Comparison of ENCODE assay signal across 8 mouse cellular contexts in the genomic region with DNA sequence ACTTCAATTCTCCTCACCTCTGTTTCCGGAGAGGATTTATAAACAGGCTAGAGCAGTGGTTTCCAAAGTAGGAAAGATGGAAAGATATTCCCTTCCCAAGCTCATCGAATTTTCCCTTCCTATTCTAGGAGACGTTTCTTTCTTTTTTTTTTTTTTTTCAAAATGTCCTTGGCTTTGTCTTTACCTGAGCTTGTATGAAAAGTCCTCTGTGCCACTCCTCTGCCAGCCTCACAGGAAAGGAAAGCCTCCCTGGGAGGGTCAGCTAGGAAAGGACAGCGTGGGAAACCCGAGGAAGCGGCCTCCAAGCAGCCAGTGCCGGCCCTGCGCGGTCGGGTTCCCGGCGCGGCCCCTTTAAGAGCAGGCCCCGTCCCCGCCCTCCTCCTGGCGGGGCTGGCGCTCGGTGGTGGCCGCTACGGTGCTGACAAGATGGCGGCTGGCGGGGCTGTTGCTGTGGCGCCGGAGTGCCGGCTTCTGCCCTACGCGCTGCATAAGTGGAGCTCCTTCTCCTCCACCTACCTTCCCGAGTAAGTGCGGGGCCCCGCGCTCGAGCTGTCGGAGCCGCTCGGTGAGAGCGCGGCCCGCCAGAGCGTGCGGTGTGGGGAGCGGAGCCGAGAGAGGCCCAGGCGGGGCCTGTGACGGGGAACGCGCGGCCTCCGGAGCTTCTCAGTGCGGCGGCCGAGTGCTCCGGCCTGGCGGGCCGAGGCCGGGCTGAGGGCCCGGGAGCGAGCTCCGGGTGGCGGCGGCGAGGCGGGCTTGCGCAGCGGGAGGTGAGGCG. TPM values are rescaled to one million over a fixed set of nuclear protein-coding genes. Genes with fewer than 3 reads are reported as not detected.
DNase-seq lines count a peak whose midpoint lies in the region; ATAC-seq and TF ChIP-seq lines count a peak whose summit lies in the region.

A gene (plus strand): TSS at position 305 of the 775 bp plus-strand sequence.

- DNase-seq in WW6 (ENCODE audit: low read depth, low spot score): peak; percentile 34
- DNase-seq in cerebellum, postnatal 4 days (ENCODE audit: low spot score in 2 of 2): peak; percentile 80 to 89
- peak; percentile 96 for DNase-seq in gastrocnemius, adult 2 months
- DNase-seq in hindbrain, postnatal 0 days (ENCODE audit: low spot score): peak; percentile 93
- peak; percentile 89 to 91 for DNase-seq in left cerebral cortex, adult 2 months (ENCODE audit: extremely low spot score in 1 of 2, low spot score in 2 of 2)
- peak; percentile 86 to 88 for DNase-seq in right cerebral cortex, adult 2 months (ENCODE audit: low spot score in 2 of 2)
- peak; percentile 89 for DNase-seq in urinary bladder, postnatal 14 days (ENCODE audit: low spot score)

- under 1% methylated on average over 62 of the region's 65 CpGs for WGBS in hindbrain, postnatal 0 days

- peak; percentile 98 for ATAC-seq in hindbrain, postnatal 0 days
- peak; percentile 94 for ATAC-seq in megakaryocyte, adult 5-6 weeks (ENCODE audit: poor library complexity, severe bottlenecking)

- no peaks in the 10 kb centered on the region for H3K9me3 ChIP-seq in hindbrain, postnatal 0 days (ENCODE audit: low read length)

- H3K9ac ChIP-seq in hindbrain, postnatal 0 days (replicated peaks; ENCODE audit: low read length): peak within 1 kb of the TSS; percentile 98

- no peaks in the 10 kb centered on the region for H3K36me3 ChIP-seq in hindbrain, postnatal 0 days (ENCODE audit: insufficient read depth, low read length)

- H3K27ac ChIP-seq in gastrocnemius, adult 2 months: peak within 1 kb of the TSS; percentile 99
- H3K27ac ChIP-seq in hindbrain, postnatal 0 days: peak within 1 kb of the TSS; percentile 96
- peak within 1 kb of the TSS; percentile 96 for H3K27ac ChIP-seq in left cerebral cortex, adult 2 months

- H3K4me1 ChIP-seq in hindbrain, postnatal 0 days (ENCODE audit: insufficient read depth, low read length): peaks cover 11% of the 10 kb centered on the region

- H3K4me2 ChIP-seq in hindbrain, postnatal 0 days (ENCODE audit: low read depth, low read length): peak within 1 kb of the TSS; percentile 84

- no peak for TF ChIP-seq CTCF in gastrocnemius, adult 2 months (IDR thresholded peaks at IDR 0.05)
- no peak for TF ChIP-seq CTCF in hindbrain, postnatal 0 days (IDR thresholded peaks at IDR 0.05; ENCODE audit: low read depth)
- no peak for TF ChIP-seq CTCF in left cerebral cortex, adult 2 months (IDR thresholded peaks at IDR 0.05)

- no peaks in the 10 kb centered on the region for H3K27me3 ChIP-seq in hindbrain, postnatal 0 days (ENCODE audit: insufficient read depth, low read length)

- intact Hi-C loops in gastrocnemius, adult 2 months (cut with DNase I): loop anchor here (5.0 kb wide), 2 partner anchors 76 to 181 kb away; no protein-coding TSS in a partner anchor
- intact Hi-C loops in left cerebral cortex, adult 2 months (cut with DNase I): loop anchor here (2.0 kb wide), 1 partner anchor 180 kb away; no protein-coding TSS in a partner anchor

- peak within 1 kb of the TSS; percentile 90 for H3K4me3 ChIP-seq in gastrocnemius, adult 2 months
- H3K4me3 ChIP-seq in hindbrain, postnatal 0 days (ENCODE audit: low read length): peak within 1 kb of the TSS; percentile 97
- peak within 1 kb of the TSS; percentile 94 for H3K4me3 ChIP-seq in left cerebral cortex, adult 2 months

RNA-seq across cellular contexts. Expression of the gene that starts here (rescaled TPM):
- 100 to 1,000 TPM; 151 to 170 TPM for total RNA-seq in gastrocnemius, adult 2 months (2021)
- total RNA-seq in hindbrain, postnatal 0 days (2014; rRNA removed): 48.7 and 53.4 TPM in 2 replicates
- 88.3 and 89.6 TPM in 2 replicates for polyA plus RNA-seq in hindbrain, postnatal 0 days (2015; fragmentation: Nextera tagmentation; extraction: Ambion mirVana)
- 100 to 1,000 TPM; 153 to 165 TPM for total RNA-seq in left cerebral cortex, adult 2 months (2021)
- total RNA-seq in megakaryocyte, adult 5-6 weeks (2015): 139 and 155 TPM in 2 replicates
- total RNA-seq in megakaryocyte, adult 5-6 weeks (2017): 148 and 160 TPM in 2 replicates

Comparison
In these comparisons a context has a peak if more than half of its experiments do, and no peak if none do; other contexts are left out.
1. Peak in every context shown above with its lines: DNase-seq, ATAC-seq, H3K4me3 ChIP-seq and H3K27ac ChIP-seq.
2. DNase-seq: peak in every context shown above with its lines; median percentile 96 in gastrocnemius, adult 2 months; 93 in hindbrain, postnatal 0 days; 90 in left cerebral cortex, adult 2 months; 89 in urinary bladder, postnatal 14 days; 87 in right cerebral cortex, adult 2 months; 84 in cerebellum, postnatal 4 days; 34 in WW6.